Mouse (Mus musculus): Measurements from ENCODE around the gene Cdk19.

GRCm38 (mm10) chr10:40316841-40317585, 22.4 kb upstream of the Cdk19 start:
- no peak for TF ChIP-seq CTCF (conservative IDR thresholded peaks at IDR 0.05; ENCODE audit: insufficient read depth, insufficient read length, low read depth, low read length)
- TF ChIP-seq POLR2A (IDR thresholded peaks at IDR 0.05; ENCODE audit: low read depth, low read length) = no peak

All from kidney, adult 2 months (tissue).